Mouse (Mus musculus) right cerebral cortex, postnatal 25 days (tissue): ENCODE measurements around the gene Utrn.
A peak's percentile ranks its signal among the peaks of the same experiment; 100 is the strongest.

Experiments used
- DNase-seq: peaks from one replicate; pipeline ENCODE4 v3.0.0; 2022

Utrn gene

DNA sequence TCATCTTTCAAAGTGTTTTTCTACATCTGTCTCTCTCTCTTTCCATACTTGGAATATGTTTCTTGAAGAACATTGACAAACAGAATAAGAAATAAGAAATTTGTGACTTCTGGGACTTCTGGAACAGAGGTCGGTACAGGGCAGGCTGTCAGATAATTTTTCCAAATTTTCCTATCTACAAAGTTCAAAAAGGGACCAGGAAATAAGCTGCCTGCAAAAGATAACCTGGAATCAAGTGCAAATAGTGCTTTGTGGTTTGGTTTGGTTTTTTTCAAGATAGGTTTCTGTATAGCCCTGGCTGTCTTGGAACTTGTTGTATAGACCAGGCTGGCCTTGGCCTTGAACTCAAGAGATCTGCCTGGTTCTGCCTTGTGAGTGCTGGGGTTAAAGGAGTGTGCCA lies 490.0 kb downstream of the Utrn start:
- no peak for DNase-seq

DNA sequence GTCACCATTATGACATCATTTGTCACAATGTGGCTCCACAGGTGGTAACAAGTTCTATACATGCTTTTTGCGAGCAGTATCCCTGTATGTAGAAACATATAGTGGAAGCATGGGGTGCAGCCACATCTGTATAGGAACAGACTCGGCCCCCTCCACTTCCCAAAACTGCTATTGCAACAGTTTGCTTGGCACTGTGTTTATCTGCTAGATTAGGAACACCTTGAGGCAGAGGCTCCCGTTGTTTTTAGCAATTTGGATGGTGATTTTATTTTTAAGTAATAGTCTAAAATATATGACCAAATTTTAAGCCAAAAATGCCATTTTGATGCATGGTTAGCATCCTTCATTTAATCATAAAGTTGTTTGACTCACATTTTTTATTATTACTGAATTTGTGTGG lies 491.4 kb downstream of the Utrn start:
- no peak for DNase-seq

DNA sequence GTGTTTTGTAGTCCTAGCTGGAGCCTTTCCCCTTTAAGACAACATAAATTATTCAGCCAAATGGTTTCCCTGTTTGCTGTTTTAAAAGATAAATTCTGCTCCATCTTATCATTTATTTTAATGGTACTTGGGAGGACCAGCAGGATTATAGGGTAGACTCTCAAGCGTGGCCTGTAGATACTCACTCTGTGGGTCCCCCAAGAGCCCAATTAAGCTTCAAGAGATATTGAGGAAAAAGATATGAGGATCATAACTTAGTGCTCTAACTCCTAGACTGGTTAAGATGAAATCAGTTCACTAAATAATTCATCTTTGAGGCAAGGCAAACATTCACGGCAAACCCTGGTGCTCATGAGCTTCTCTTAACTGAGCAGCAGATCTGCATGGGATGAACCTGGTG lies 493.1 kb downstream of the Utrn start:
- no peak for DNase-seq

DNA sequence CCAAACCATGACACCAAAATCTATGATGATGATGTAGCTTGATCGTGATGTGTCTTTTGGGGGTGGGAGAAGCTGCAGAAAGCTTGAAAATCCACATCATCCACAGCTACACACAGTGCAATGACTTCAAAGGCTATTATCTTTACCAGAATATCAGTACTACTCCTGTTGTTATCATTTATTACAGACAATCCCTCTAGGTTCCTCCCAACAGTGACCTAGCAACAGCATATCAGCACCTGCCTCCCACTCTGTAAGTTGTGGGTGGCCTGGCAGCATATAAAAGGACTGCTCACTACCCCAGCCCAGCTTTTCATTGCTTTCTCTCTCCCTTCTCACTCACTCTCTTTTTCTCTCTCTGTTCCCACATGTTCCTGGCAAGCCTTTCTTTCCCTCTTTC lies 494.4 kb downstream of the Utrn start:
- no peak for DNase-seq

DNA sequence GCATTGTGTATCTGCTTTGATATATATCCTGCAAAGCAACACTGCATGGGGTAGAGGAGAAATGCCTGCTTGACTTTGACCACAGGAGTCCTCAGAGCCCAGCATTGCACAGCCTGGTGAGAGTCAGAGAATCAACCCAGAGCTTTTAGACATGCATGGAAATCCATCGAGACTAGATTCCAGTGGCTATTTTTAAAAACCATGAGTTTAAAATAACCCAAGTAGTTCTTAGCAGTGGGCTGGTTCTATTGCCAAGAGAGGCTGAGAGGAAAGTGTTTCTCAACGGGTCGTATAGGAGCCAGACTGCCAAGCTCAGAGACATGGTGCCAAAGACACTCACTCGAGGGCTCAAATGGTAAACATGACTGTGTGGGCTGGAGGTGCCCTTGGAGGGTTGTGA lies 514.6 kb downstream of the Utrn start:
- peak; percentile 4 for DNase-seq

DNA sequence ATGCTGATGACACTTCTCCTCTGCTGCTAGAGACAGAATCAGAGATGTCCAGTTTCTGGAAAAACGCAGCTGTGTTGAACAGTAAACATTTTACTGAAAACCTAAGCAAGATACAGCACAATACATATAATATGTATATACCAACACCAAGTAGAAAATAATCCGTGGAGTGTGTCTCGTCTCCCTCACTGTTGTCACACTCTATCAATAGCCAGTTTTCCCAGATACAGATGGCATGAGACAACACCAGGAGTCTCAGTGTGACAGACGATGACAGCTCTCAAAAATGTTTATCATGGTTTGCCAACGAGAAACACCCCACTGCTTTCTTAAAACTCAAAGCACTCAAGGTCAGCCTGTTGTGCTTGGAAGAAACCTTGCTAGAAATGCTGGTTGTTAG lies 515.1 kb downstream of the Utrn start:
- no peak for DNase-seq

DNA sequence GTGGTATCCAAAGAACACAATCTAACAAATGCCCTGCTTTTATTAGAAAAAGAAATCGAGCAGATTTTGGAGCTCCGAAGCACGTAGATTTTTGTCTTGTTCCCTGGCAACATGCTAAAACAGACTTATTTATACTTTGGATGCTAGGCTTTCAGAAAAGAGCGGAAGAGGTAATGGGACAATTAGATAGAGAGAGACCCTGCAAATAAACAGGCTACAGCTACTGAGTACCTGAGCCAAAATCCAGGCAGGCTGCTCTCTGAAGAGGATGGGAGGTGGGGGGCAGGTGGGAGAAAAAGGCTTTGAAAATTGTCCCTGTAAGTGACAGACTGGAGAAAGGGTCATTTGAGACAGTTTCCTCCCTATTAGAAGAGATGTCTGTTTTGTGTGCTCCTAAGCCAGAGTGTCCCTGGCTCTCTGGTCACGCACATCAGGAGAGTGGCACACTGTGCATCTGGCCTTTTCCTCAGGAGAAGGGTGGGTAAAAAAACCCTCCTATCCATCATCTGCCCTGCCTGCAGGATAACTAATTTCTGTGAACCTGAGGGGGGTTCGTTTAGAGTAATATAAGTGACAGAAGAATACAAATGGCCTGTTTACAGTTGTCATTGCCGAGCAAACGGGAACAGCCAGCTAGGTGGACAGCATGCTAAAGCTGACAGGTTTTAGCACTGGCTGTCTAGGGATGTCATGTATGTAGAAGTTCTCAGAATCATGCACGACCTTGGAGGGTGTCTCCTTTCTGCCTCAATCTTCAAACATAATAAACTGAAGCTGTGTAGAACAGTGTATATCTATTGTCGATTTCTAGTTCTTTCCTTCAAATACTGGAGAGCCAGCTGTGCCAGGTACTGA lies 529.2 kb downstream of the Utrn start:
- DNase-seq: no peak

DNA sequence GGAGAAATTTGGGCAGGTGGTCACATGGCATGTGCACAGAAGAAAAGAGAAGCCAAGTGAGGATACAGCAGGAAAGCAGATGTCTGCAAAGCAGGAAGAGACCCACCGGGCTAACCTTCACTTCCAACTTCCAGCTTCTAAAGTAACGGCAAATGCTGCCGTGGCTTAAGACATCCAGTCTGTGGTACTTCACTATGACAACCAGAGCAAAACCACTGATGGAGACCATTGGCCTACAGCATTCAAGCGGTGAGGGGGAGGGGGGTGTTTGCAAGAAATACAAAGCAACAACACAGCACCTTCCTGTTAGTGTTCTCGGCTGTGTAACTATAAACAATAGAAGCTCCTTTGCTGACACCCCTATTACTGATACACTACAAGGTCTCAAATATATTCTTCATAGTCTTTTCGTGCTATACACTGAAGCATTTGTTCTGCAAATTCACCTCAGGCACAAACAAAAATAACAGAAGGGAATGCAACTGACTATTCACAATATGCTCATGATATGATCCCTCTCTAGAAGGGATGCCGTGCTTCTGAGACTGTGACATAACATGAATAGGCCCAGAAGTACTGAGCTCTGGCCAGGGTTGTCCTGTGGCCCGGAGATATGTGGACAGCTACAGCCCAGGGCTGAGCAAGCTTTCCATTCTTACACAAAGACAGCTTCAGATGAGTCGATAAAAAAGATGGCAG lies 530.0 kb downstream of the Utrn start:
- no peak for DNase-seq
